Mouse (Mus musculus): Measurements from ENCODE around the gene Drap1. TPM values are rescaled to one million over a fixed set of nuclear protein-coding genes. Genes with fewer than 3 reads are reported as not detected.

Gene Drap1
- total RNA-seq, 2 experiments from 2014 or later = 248 to 267 TPM

DNA sequence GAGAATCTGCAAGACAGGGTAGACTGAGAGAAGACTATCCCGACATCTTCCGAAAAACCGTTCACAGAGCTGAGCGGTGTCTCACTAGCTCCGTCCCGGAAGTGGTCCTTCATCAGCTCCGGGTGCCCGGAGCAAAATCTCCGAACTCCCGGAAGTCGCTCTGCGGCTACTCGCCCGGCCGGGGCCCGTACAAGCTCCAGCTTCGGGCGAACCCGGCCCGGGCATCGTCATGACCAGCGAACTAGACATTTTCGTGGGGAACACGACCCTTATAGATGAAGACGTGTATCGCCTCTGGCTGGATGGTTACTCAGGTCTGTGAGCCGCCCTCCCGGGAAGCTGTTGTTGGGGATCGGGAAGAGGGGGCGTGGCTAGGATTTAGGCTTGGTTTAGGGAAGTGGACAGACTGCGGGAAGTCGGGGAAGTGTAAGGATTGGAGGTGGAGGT, 35.7 kb upstream of the Drap1 start, which contains the start of gene Fibp:
Gene Fibp, plus strand, starts transcription at position 151 of the 447 bp plus-strand sequence.
- peak within 1 kb of the TSS; percentile 90 for H3K27ac ChIP-seq
- intact Hi-C loops (cut with DNase I) = loop anchor here (5.0 kb wide), 1 partner anchor 107 kb away; the partner anchor contains the start of gene Ap5b1
- peak within 1 kb of the TSS; percentile 84 for H3K4me3 ChIP-seq
- peak; percentile 86 to 88 for DNase-seq (ENCODE audit: extremely low spot score in 1 of 2, low spot score in 2 of 2)
- TF ChIP-seq CTCF (IDR thresholded peaks at IDR 0.05) = no peak

DNA sequence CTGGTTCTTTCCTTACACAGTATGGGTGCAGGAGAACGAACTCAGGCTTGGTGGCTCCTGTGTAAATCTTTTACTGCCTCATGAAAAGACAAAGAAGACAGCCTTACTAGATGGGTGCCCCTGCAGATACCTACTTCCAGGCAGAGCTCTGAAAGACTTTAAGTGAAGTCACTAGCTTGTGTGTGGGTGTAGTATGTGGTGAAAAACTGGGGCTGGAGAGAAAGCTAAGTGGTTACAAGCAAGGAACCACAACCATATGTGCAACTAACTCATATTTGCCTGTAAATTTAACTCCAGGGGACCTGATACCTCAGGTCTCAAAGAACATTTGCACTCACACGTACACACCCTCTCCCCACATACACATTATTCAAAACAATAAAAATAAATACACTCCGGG, 35.1 kb upstream of the Drap1 start:
- H3K27ac ChIP-seq = peak overlapping the region; percentile 90
- TF ChIP-seq CTCF (IDR thresholded peaks at IDR 0.05) = no peak
- peak overlapping the region; percentile 84 for H3K4me3 ChIP-seq
- DNase-seq (ENCODE audit: extremely low spot score in 1 of 2, low spot score in 2 of 2) = no peak
- intact Hi-C loops (cut with DNase I) = loop anchor here (5.0 kb wide), 1 partner anchor 107 kb away; the partner anchor contains the start of gene Ap5b1

DNA sequence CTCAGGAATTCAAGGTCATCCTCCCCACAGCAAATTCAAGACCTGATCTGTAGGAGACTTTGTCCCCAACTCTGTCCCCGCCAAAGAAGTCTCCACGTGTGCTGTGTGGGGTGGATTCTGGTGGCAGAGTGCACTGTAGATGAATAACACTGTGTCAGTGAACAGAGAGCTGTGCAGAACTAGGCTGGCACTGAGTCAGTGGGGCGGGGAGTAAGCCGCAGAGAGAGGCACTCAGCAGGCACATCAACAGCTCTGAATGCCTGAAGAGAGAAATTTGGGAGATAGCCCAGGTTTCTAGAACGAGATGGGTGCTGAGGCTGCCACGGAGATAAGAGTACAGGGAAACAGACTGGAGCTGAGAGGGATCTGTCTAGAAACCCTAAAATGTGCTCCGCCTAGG, 34.2 kb upstream of the Drap1 start:
- H3K27ac ChIP-seq = peak overlapping the region; percentile 99
- intact Hi-C loops (cut with DNase I) = no loop called here
- no peak for DNase-seq (ENCODE audit: extremely low spot score in 1 of 2, low spot score in 2 of 2)
- H3K4me3 ChIP-seq = no peak overlapping the region
- no peak for TF ChIP-seq CTCF (IDR thresholded peaks at IDR 0.05)

DNA sequence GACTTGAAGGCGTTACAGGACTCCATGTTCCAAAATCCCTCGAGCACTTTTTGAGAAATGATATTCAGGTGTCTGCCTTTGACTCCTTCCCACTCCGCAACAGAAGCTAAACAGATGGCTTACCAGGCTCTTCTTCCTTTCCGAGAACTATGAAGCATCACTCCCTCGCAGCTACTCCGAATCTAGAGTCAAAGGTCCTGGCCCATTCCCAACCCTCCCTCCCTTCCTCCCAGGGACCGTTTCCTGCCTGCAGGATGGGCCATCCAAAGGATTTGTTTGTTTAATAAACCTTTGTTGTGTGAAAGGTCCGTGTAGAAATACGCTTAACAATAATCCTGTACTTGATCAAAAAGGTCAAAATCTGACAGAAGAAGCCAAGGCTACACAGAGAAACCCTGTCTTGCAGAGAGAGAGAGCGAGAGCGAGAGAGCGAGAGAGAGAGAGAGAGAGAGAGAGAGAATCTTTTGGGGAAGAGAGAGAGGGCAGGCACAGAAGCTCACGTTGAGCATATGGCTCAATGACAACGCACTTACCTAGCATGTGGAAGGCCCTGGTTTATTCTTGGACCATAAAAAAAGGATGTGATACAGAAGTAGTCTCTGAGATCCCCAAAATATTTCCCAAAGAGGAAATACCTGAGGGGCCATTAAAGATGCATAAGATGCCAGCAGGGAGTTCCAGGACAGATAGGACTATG, 33.1 kb upstream of the Drap1 start, which contains the start of gene Ccdc85b:
Gene Ccdc85b, minus strand, starts transcription at position 149 of the 697 bp plus-strand sequence.
- Histone ChIP-seq H3K4me3 (peak within 1 kb of the TSS; percentile 63), H3K27ac (peak within 1 kb of the TSS; percentile 99)
- TF ChIP-seq CTCF (IDR thresholded peaks at IDR 0.05) = no peak
- DNase-seq (ENCODE audit: extremely low spot score in 1 of 2, low spot score in 2 of 2) = no peak
- intact Hi-C loops (cut with DNase I) = loop anchor here (2.0 kb wide), 2 partner anchors 31 to 33 kb away; partner anchors contain the start of genes AI837181, Drap1 and Mus81

DNA sequence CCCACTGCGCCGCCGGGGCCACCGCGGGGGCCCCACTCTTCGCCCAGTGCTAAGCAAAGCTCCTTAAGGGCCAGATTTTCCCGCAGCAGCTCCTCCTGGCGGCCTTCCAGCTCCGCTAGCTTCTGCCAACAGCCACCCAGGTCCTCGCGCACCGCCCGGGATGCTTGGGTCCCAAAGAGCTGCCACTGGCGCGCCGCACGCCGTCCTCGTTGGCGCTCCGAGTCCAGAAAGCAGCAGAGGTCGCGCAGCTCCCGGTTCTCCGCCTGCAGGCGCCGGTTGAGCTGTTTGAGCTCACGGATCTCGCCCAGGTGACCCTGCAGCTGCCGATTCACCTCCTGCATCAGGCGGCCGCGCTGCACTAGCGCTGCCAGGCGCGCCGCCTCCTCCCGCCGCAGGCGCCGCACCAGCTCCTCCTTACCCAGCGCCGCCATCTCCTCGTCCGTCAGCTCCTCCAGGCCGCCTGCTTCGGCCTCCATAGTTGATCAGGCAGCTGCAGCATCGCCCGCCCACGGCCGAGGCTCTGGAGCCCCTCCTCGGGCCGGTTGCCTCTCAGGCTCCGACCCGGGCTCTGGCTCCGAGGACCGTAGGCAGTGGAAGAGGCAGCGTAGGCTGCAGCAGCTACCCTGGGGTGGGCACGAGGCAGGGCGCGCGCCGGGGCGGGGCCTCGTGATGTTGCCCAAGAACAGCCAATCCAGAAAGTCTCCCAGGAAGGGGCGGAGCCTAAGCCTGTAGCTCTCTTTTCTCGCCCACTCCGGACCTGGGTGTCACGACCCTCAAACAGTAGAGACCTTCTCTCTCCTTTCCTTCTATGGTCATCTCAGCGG, 32.4 kb upstream of the Drap1 start:
- TF ChIP-seq CTCF (IDR thresholded peaks at IDR 0.05) = no peak; the same call in none of the 2 replicates
- peak overlapping the region; percentile 63 for H3K4me3 ChIP-seq
- intact Hi-C loops (cut with DNase I) = loop anchor here (2.0 kb wide), 2 partner anchors 32 kb away; partner anchors contain the start of genes AI837181, Drap1 and Mus81
- peak overlapping the region; percentile 99 for H3K27ac ChIP-seq
- DNase-seq (ENCODE audit: extremely low spot score in 1 of 2, low spot score in 2 of 2) = peak; percentile 94 to 96

DNA sequence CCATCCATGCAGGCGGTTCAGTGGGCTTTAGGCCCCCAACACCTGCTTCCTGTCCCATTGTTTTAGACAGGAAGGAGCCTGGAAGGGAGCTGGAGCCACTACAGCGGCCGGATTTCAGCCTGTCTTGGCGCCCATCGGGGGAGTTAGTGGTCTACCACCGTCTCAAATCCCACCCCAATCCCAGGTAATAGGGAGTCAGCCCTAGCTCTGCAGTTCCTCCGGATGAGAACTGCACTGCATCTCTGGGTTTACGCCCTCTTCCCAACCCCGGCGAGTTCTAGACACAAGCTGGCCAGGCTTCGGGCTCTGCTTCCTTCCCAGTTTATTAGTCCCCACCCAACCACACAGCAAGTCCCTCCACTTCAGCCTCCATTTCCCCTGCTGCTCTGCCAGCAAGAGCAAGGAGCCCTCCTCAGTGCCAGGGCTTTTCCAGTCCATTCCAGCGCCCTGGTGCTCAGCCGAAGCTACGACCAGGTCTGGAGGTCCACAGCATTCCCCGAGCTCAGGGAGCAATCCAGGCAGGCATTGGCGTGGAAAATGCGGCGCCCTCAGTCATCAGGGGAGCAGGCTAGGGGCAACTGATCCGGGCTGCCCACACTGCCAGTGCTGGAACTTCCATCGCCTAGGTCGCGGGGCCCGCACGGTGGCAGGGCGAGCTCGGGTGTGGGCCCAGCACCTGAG, 31.6 kb upstream of the Drap1 start:
- intact Hi-C loops (cut with DNase I) = loop anchor here (2.0 kb wide), 2 partner anchors 32 kb away; partner anchors contain the start of genes AI837181, Drap1 and Mus81
- no peak for DNase-seq (ENCODE audit: extremely low spot score in 1 of 2, low spot score in 2 of 2)
- H3K4me3 ChIP-seq = peak overlapping the region; percentile 63
- no peak for TF ChIP-seq CTCF (IDR thresholded peaks at IDR 0.05)
- peak overlapping the region; percentile 99 for H3K27ac ChIP-seq

DNA sequence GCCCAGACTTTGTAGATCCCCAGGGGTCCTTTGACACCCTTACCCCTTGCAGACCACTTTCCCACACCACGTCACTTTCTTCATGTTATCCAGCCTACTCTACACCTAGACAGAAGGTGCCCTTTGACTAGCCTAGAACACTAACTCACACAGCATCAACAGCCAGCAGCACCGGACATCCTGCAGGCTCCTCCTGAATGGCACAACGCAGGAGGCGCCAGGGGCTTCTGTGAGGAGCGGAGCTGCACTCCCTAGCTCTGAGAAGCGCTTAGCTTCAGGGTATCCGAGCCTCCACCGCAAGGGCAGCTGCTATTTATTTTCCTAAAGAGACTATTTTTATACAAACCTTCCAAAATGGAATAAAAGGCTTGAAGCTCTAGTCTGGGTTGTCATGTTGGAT, 30.8 kb upstream of the Drap1 start:
- peak overlapping the region; percentile 99 for H3K27ac ChIP-seq
- no peak for TF ChIP-seq CTCF (IDR thresholded peaks at IDR 0.05)
- peak overlapping the region; percentile 63 for H3K4me3 ChIP-seq
- intact Hi-C loops (cut with DNase I) = no loop called here
- DNase-seq (ENCODE audit: extremely low spot score in 1 of 2, low spot score in 2 of 2) = no peak

DNA sequence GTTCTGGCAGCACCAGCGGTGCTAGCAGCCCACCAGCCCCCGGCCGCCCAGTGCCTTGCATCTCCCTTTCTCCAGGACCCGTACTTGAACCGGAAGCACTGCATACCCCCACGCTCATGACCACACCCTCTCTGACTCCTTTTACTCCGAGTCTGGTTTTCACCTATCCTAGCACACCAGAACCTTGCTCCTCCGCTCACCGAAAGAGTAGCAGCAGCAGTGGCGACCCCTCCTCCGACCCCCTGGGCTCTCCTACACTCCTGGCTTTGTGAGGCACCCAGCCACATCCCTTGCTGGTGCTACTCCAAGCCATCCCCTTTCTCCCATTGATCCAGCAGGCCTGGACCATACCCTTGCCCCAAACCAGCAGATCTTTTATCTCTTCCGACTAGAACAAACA, 30.3 kb upstream of the Drap1 start:
- Histone ChIP-seq H3K27ac (no peak overlapping the region), H3K4me3 (peak overlapping the region; percentile 63)
- no peak for DNase-seq (ENCODE audit: extremely low spot score in 1 of 2, low spot score in 2 of 2)
- TF ChIP-seq CTCF (IDR thresholded peaks at IDR 0.05) = no peak
- intact Hi-C loops (cut with DNase I) = no loop called here

DNA sequence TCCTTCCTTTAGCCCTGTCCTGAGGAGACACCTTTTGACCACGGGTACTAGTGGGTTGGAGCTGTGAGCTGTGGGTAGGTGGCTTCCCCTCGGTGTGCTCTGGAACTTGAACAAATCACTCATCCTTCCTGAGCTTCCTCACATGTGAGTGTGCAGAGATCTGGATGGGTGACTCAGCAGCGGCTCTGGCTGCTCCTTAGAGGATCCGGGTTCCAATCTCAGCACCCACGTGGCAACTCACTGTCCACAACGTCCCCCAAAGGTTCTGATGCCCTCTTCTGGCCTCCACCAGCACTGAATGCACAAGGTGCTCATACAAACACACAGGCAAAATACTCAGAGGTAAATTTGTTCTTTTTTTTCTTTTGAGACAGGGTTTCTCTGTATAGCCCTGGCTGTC, 27.0 kb upstream of the Drap1 start:
- Histone ChIP-seq H3K4me3 (no peak overlapping the region), H3K27ac (no peak overlapping the region)
- no peak for DNase-seq (ENCODE audit: extremely low spot score in 1 of 2, low spot score in 2 of 2)
- intact Hi-C loops (cut with DNase I) = no loop called here
- TF ChIP-seq CTCF (IDR thresholded peaks at IDR 0.05) = no peak; the same call in 1 of the 2 replicates

DNA sequence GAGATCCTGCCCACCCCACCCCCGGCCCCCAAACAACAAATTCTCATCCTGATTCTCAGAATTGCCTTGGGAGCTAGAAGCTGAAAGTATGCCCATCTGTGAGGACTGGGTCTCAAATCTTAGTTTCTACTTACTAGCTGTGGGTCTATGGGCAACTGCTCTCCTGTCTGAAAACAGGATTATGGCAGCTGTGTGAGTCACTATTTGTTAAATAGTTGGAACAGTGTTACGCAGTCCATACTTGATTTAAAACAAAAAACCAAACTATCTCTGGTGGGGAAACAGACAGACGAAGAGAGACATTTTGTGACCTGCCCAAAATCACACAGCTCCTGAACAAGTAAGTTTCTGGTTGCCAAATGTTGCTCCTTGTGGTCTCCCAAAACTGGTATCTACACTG, 24.9 kb upstream of the Drap1 start:
- no peak for TF ChIP-seq CTCF (IDR thresholded peaks at IDR 0.05)
- H3K27ac ChIP-seq = no peak overlapping the region
- intact Hi-C loops (cut with DNase I) = no loop called here

More for the DNA sequence above, 24.9 kb upstream of the Drap1 start:
- DNase-seq (ENCODE audit: extremely low spot score in 1 of 2, low spot score in 2 of 2) = no peak
- H3K4me3 ChIP-seq = no peak overlapping the region

All from left cerebral cortex, adult 2 months (tissue).